Mouse (Mus musculus) heart, postnatal 0 days (tissue): ENCODE measurements around the gene Chst15.

Source experiments
- CTCF ChIP-seq: IDR thresholded peaks from 2 replicates; pipeline ENCODE4 v1.5.1; 2016; ENCODE audit warnings: antibody characterized with exemption, control low read depth, low read depth
- EP300 ChIP-seq: IDR thresholded peaks from 2 replicates; pipeline ENCODE4 v1.6.1; 2016; ENCODE audit warnings: antibody characterized with exemption, low read depth

- no peak for TF ChIP-seq EP300
- TF ChIP-seq CTCF: peak; percentile 63
These were observed 1.6 kb downstream of the Chst15 start for GRCm38 (mm10) chr7:132315149-132316091.
